Mouse (Mus musculus) left cerebral cortex, postnatal 4 days (tissue): ENCODE measurements at regions not wholly inside any gene's neighbourhood (a gene's known extent, or its start where the extent isn't known, plus 50 kb on each side); places are given as distances from the start of the nearest gene placed in this dataset.

ENCODE experiments used
- DNase-seq: peaks from one replicate; pipeline ENCODE4 v3.0.0-alpha.2; 2022
- intact Hi-C: fragments of 180-260 bp; cut with DNase I; formaldehyde crosslinking; loops from one replicate; pipeline ENCODE4 v1.15.1; 2025

GRCm38 (mm10) chr3:49200596-49200995 is 556.5 kb downstream of the Pcdh18 start:
- no peak for DNase-seq
- intact Hi-C loops: no loop called here

- DNase-seq: peak; percentile 5
- intact Hi-C loops: no loop called here
These were observed 571.6 kb downstream of the Pcdh18 start for GRCm38 (mm10) chr3:49185555-49185954.
